Mouse (Mus musculus) brain, embryonic 14.5 days (tissue): ENCODE measurements around the gene Tacc2. TPM values are rescaled to one million over a fixed set of nuclear protein-coding genes. Genes with fewer than 3 reads are reported as not detected.
A peak's percentile ranks its signal among the peaks of the same experiment; 100 is the strongest.

Experiments
- DNase-seq: peaks from one replicate; pipeline ENCODE4 v3.0.0-alpha.2; 2011; ENCODE audit warnings: low read depth
- CTCF ChIP-seq: fragments of 200-500 bp; IDR thresholded peaks from 2 replicates; pipeline ENCODE4 v1.5.1; 2012; ENCODE audit warnings: inconsistent platforms, mild to moderate bottlenecking, moderate library complexity, borderline replicate concordance; ENCODE audit not compliant: insufficient read depth, insufficient read length; ENCODE audit errors: extremely low read depth
- POLR2A ChIP-seq: fragments of 200-500 bp; IDR thresholded peaks from 2 replicates; pipeline ENCODE4 v1.6.1; 2012; ENCODE audit warnings: mild to moderate bottlenecking, inconsistent platforms, borderline replicate concordance; ENCODE audit not compliant: poor library complexity, insufficient read depth, insufficient read length, severe bottlenecking; ENCODE audit errors: extremely low read depth
- polyA plus RNA-seq: library from polyadenylated mRNA; depleted of rRNA; stranded (reverse); fragments of >200 nt; gene quantifications from 2 replicates; pipeline ENCODE4 v1.2.3, GENCODE M21; 2012

The Tacc2 gene
- polyA plus RNA-seq, 1 experiment = 66.9 TPM

GRCm38 (mm10) chr7:130787537-130787936 is 210.3 kb downstream of the Tacc2 start:
- DNase-seq = no peak
- TF ChIP-seq CTCF = no peak
- no peak for TF ChIP-seq POLR2A

- DNase-seq = no peak
- no peak for TF ChIP-seq CTCF
- TF ChIP-seq POLR2A = no peak
These were observed 211.7 kb downstream of the Tacc2 start for GRCm38 (mm10) chr7:130788950-130789349.

GRCm38 (mm10) chr7:130789456-130789855 is 212.2 kb downstream of the Tacc2 start:
- DNase-seq = no peak
- TF ChIP-seq CTCF (no peak), POLR2A (no peak)

GRCm38 (mm10) chr7:130793671-130794070 is 216.4 kb downstream of the Tacc2 start:
- TF ChIP-seq CTCF (no peak), POLR2A (no peak)
- no peak for DNase-seq

GRCm38 (mm10) chr7:130796786-130797185 is 219.5 kb downstream of the Tacc2 start:
- no peak for DNase-seq

GRCm38 (mm10) chr7:130797524-130797923 is 220.3 kb downstream of the Tacc2 start:
- TF ChIP-seq CTCF (no peak), POLR2A (no peak)
- no peak for DNase-seq

More at GRCm38 (mm10) chr7:130796786-130797185, 219.5 kb downstream of the Tacc2 start:
- TF ChIP-seq POLR2A = no peak
- peak; percentile 42; the same call in 1 of the 2 replicates for TF ChIP-seq CTCF

- no peak for TF ChIP-seq CTCF
- no peak for TF ChIP-seq POLR2A
- no peak for DNase-seq
These were observed 222.2 kb downstream of the Tacc2 start for GRCm38 (mm10) chr7:130799418-130799817.

GRCm38 (mm10) chr7:130800681-130801080 is 223.4 kb downstream of the Tacc2 start:
- no peak for TF ChIP-seq CTCF
- no peak for DNase-seq

GRCm38 (mm10) chr7:130801811-130802210 is 224.6 kb downstream of the Tacc2 start:
- no peak for DNase-seq
- TF ChIP-seq POLR2A (no peak), CTCF (no peak)

GRCm38 (mm10) chr7:130803251-130803825 is 226.1 kb downstream of the Tacc2 start:
- no peak for TF ChIP-seq CTCF
- no peak for TF ChIP-seq POLR2A
- peak; percentile 23 for DNase-seq

GRCm38 (mm10) chr7:130804991-130805390 is 227.8 kb downstream of the Tacc2 start:
- TF ChIP-seq POLR2A (no peak), CTCF (no peak)
- DNase-seq = no peak

- peak; percentile 6 for DNase-seq
- no peak for TF ChIP-seq POLR2A
- TF ChIP-seq CTCF = no peak
These were observed 230.5 kb downstream of the Tacc2 start for GRCm38 (mm10) chr7:130807749-130808148.
